Mouse (Mus musculus): ENCODE results near the gene Klra3. TPM values are rescaled to one million over a fixed set of nuclear protein-coding genes. Genes with fewer than 3 reads are reported as not detected.
"Not testable (repeated sequence)": the region's sequence is repeated elsewhere in the genome, so short reads cannot be mapped to it uniquely, and the experiment has no call there.

Klra3 gene
- polyA plus RNA-seq, 1 experiment from 2014 or later, result not detected

GRCm38 (mm10) chr6:130287984-130288649, 49.3 kb downstream of the Klra3 start:
- H3K27ac ChIP-seq (replicated peaks), result no peak overlapping the region
- no peak for ATAC-seq (ENCODE audit: low FRiP score, low TSS enrichment)
- no peaks in the 10 kb centered on the region for H3K9me3 ChIP-seq (ENCODE audit: control insufficient read depth, low read length)
- no peaks in the 10 kb centered on the region for H3K36me3 ChIP-seq (ENCODE audit: control insufficient read depth, insufficient read depth, low read length)
- DNase-seq (ENCODE audit: low spot score), result no peak
- TF ChIP-seq EP300 (optimal IDR thresholded peaks at IDR 0.05) (no peak), CTCF (IDR thresholded peaks at IDR 0.05; ENCODE audit: low read depth) (no peak)
- H3K9ac ChIP-seq (ENCODE audit: low read length), result no peak overlapping the region
- no peaks in the 10 kb centered on the region for H3K27me3 ChIP-seq (ENCODE audit: control insufficient read depth, insufficient read depth, low read length)
- H3K4me2 ChIP-seq (replicated peaks; ENCODE audit: low read depth), result no peak overlapping the region
- H3K4me3 ChIP-seq (ENCODE audit: low read depth, low read length), result no peak overlapping the region
- H3K4me1 ChIP-seq (replicated peaks; ENCODE audit: control insufficient read depth, insufficient read depth), result no peaks in the 10 kb centered on the region

GRCm38 (mm10) chr6:130281828-130282227, 55.5 kb downstream of the Klra3 start, which contains the start of gene Klra10:
TSS of gene Klra10 (minus strand) at chr6:130281928.
- H3K9ac ChIP-seq (ENCODE audit: low read length); H3K27ac ChIP-seq (replicated peaks); H3K4me1 ChIP-seq (replicated peaks; ENCODE audit: control insufficient read depth, insufficient read depth); H3K36me3 ChIP-seq (ENCODE audit: control insufficient read depth, insufficient read depth, low read length); H3K9me3 ChIP-seq (ENCODE audit: control insufficient read depth, low read length); H3K27me3 ChIP-seq (ENCODE audit: control insufficient read depth, insufficient read depth, low read length); ATAC-seq (ENCODE audit: low FRiP score, low TSS enrichment); DNase-seq (ENCODE audit: low spot score); H3K4me3 ChIP-seq (ENCODE audit: low read depth, low read length); H3K4me2 ChIP-seq (replicated peaks; ENCODE audit: low read depth): not testable (repeated sequence)
- 76% methylated on average over 1 of the region's 1 CpGs for WGBS

Other genes starting within 250 kb of the Klra3 start
- not detected in 2 replicates for gene Klra8, start 207.7 kb downstream of the Klra3 start, polyA plus RNA-seq (2015; fragmentation: Nextera tagmentation; extraction: Ambion mirVana)
- not detected in 2 replicates for gene Klra9, start 144.5 kb downstream of the Klra3 start, polyA plus RNA-seq (2015; fragmentation: Nextera tagmentation; extraction: Ambion mirVana)
- gene Klra7, start 104.3 kb downstream of the Klra3 start, polyA plus RNA-seq (2015; fragmentation: Nextera tagmentation; extraction: Ambion mirVana), result not detected in 2 replicates
- not detected in 2 replicates for gene Klra10, start 55.6 kb downstream of the Klra3 start, polyA plus RNA-seq (2015; fragmentation: Nextera tagmentation; extraction: Ambion mirVana)
- gene Klra1, start 49.3 kb upstream of the Klra3 start, polyA plus RNA-seq (2015; fragmentation: Nextera tagmentation; extraction: Ambion mirVana), result not detected in 2 replicates